Mouse (Mus musculus) thymus, adult 18-20 months (tissue): ENCODE measurements around the gene Vegfb.

Source experiments
- DNase-seq, 2 experiments: peaks; one replicate each; pipeline ENCODE4 v3.0.0; 2022; ENCODE audit warnings: mixed read lengths in 2 of 2

Vegfb gene

GRCm38 (mm10) chr19:6972247-6972917, 15.1 kb downstream of the Vegfb start:
- no peak for DNase-seq

- no peak for DNase-seq
Observed at GRCm38 (mm10) chr19:6971644-6972043, 15.8 kb downstream of the Vegfb start.

- DNase-seq: no peak
Observed at GRCm38 (mm10) chr19:6970460-6971085, 16.9 kb downstream of the Vegfb start.

GRCm38 (mm10) chr19:6969665-6970381, 17.6 kb downstream of the Vegfb start:
- peak in 1 of 2 experiments; percentile 46 for DNase-seq

- no peak for DNase-seq
Observed at GRCm38 (mm10) chr19:6969291-6969664, 18.2 kb downstream of the Vegfb start.

GRCm38 (mm10) chr19:6968491-6969271, 18.8 kb downstream of the Vegfb start:
- no peak for DNase-seq

GRCm38 (mm10) chr19:6956461-6956860, 31.0 kb downstream of the Vegfb start:
- no peak for DNase-seq

- DNase-seq: no peak
Observed at GRCm38 (mm10) chr19:6955424-6955823, 32.0 kb downstream of the Vegfb start.

- DNase-seq: peak in 1 of 2 experiments; percentile 34
Observed at GRCm38 (mm10) chr19:6954046-6954445, 33.4 kb downstream of the Vegfb start.

GRCm38 (mm10) chr19:6952712-6953037, 34.8 kb downstream of the Vegfb start:
- peak in 1 of 2 experiments; percentile 47 for DNase-seq

- DNase-seq: peak; percentile 48 to 54
Observed at GRCm38 (mm10) chr19:6951994-6952711, 35.3 kb downstream of the Vegfb start.

GRCm38 (mm10) chr19:6951381-6951968, 36.0 kb downstream of the Vegfb start:
- DNase-seq: peak; percentile 73 to 82

GRCm38 (mm10) chr19:6950613-6951153, 36.8 kb downstream of the Vegfb start:
- DNase-seq: peak; percentile 36 to 48

GRCm38 (mm10) chr19:6949951-6950350, 37.5 kb downstream of the Vegfb start:
- DNase-seq: no peak

- DNase-seq: peak in 1 of 2 experiments; percentile 5
Observed at GRCm38 (mm10) chr19:6949532-6949931, 37.9 kb downstream of the Vegfb start.

- no peak for DNase-seq
Observed at GRCm38 (mm10) chr19:6948186-6948585, 39.3 kb downstream of the Vegfb start.

GRCm38 (mm10) chr19:6947742-6948141, 39.7 kb downstream of the Vegfb start:
- no peak for DNase-seq

GRCm38 (mm10) chr19:6943709-6944108, 43.7 kb downstream of the Vegfb start:
- peak in 1 of 2 experiments; percentile 8 for DNase-seq

GRCm38 (mm10) chr19:6942764-6943163, 44.7 kb downstream of the Vegfb start:
- peak in 1 of 2 experiments; percentile 24 for DNase-seq

GRCm38 (mm10) chr19:6942249-6942691, 45.2 kb downstream of the Vegfb start, which contains the start of gene Gpr137:
TSS of gene Gpr137 (minus strand) at chr19:6942480.
- peak; percentile 95 to 96 for DNase-seq
